Mouse (Mus musculus) cortical plate, adult 2 months (tissue): ENCODE results near the gene Rbm28.

ENCODE experiments used
- CTCF ChIP-seq: fragments of 200-500 bp; IDR thresholded peaks from 2 replicates; pipeline ENCODE4 v1.5.1; 2011; ENCODE audit warnings: mild to moderate bottlenecking, control low read depth, low read length; ENCODE audit not compliant: insufficient read depth; ENCODE audit errors: extremely low read depth
- POLR2A ChIP-seq: fragments of 200-500 bp; IDR thresholded peaks from 2 replicates; pipeline ENCODE4 v1.6.1; 2011; ENCODE audit warnings: mild to moderate bottlenecking, low read length, control low read depth; ENCODE audit not compliant: insufficient read depth; ENCODE audit errors: extremely low read depth

DNA sequence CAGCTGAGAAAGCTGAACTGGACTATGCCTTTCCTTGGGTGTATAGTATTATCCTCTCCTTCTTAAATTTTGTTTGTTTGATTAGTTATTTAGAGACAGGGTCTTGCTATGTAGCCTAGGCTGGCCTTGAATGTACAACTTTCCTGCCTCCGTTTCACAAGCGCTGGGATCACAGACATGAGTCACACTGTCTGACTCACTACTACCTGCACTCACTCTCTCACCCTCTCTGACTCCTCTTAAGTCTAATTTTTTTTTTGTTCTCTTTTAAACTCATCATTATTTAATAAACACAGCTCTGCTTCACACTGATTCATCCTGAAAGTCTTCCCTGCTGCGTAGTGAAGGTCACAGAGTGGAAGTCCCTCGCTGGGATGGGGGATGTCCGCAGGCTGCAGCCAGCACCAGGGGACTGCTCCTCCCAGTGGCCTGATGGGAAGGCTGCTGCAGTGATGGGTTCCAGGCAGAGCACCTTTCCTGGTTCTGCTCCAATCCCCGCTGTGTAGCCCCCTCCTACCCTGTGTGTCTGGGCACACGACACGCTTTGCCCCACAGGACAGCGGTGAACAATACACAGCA is 81.9 kb downstream of the Rbm28 start:
- no peak for TF ChIP-seq CTCF
- TF ChIP-seq POLR2A, result no peak
